Mouse (Mus musculus): Measurements from ENCODE around the gene Gm11983. TPM values are rescaled to one million over a fixed set of nuclear protein-coding genes. Genes with fewer than 3 reads are reported as not detected.

Gm11983 gene
- total RNA-seq, 2 experiments from 2014 or later = not detected

Other genes with a start within 250 kb of the Gm11983 start
- 1 to 10 TPM in 1 of 2 experiments, under 1 TPM in 1; 0.62 to 1.2 TPM for gene Nacad, start 231.6 kb downstream of the Gm11983 start, total RNA-seq (2021)
- 100 to 1,000 TPM; 103 to 107 TPM for gene Tbrg4, start 211.6 kb downstream of the Gm11983 start, total RNA-seq (2021)
- not detected for gene Wap, start 199.0 kb downstream of the Gm11983 start, total RNA-seq (2021)
- gene Ramp3, start 179.1 kb downstream of the Gm11983 start, total RNA-seq (2021) = 1 to 10 TPM; 7.6 to 7.9 TPM
- gene Adcy1, start 225.8 kb upstream of the Gm11983 start, total RNA-seq (2021) = 1 to 10 TPM; 1.3 to 2.0 TPM

All from heart, adult 18-20 months (tissue).